Mouse (Mus musculus) heart, postnatal 0 days (tissue): Measurements from ENCODE around the gene Nutm1.

Experiments
- CTCF ChIP-seq: IDR thresholded peaks from 2 replicates; pipeline ENCODE4 v1.5.1; 2016; ENCODE audit warnings: antibody characterized with exemption, control low read depth, low read depth
- EP300 ChIP-seq: IDR thresholded peaks from 2 replicates; pipeline ENCODE4 v1.6.1; 2016; ENCODE audit warnings: antibody characterized with exemption, low read depth

DNA sequence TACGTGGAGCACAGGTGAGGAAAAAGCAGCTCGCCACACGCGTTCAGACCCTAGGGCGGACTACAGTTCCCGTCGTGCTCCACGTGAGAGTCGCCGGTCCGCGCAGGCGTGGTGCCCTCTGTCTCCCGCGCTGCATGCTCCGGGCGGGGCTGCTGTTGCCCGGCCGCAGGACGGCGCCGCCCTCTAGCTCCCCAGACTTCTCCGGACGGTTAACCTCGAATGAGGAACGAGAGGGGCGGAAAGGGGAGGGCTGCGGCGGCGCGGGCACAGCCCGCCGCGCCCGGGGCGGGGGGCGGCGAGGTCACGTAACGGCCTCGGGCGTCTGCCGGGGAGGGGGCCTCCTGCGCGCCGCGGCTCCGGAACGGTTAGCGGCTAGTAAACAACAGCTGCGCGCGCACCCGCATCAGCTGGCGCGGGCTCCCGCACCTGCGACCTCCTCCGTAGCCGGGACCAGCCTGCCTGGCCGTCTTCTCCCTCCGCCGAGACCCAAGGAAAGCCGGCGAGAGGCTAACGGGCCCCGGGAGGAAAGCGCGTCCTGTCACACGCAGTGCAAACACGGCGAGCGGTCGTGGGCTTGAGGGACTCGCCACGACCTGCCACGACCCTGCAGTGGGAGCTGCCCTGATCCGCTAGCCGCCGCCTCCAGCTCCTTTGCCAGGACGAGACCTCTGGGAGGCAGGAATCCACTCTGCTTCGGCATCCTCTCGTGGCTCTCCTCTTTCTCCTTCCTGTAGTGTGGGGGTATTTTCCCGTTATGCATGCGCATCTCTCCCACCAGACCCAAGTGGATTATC, 6.6 kb upstream of the Nutm1 start, which contains the start of gene Slc12a6:
- TF ChIP-seq CTCF (peak; percentile 30; the same call in 1 of the 2 replicates), EP300 (no peak)
